Mouse (Mus musculus) regulatory T cell (primary cell): ENCODE measurements around the gene Ralgapa2.

Experiments
- in situ Hi-C: fragments of 300-600 bp; cut with MboI, MseI; formaldehyde crosslinking; loops from one replicate; pipeline ENCODE4 v1.15.1; 2025; ENCODE audit warnings: high pct_unique_total_duplicates

The Ralgapa2 gene

DNA sequence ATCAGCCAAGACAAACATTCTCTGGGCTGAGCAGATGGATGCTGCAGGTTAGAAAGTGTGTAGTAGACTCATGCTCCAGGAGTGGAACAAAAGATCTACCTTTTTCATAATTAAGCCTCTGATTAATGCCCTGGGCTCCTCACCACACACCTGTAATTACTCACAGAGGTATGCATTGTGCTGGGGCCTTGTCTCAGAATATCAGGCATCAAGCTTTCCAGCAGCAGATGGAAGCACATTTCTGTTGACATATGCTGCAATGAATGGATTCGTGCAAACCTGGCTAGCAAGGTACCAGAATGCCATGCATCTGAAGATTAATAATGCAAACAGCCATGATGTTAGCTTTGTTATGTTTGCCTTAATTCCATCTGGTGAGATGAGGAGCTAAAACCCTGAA is 149.2 kb downstream of the Ralgapa2 start:
- in situ Hi-C loops: no loop called here

DNA sequence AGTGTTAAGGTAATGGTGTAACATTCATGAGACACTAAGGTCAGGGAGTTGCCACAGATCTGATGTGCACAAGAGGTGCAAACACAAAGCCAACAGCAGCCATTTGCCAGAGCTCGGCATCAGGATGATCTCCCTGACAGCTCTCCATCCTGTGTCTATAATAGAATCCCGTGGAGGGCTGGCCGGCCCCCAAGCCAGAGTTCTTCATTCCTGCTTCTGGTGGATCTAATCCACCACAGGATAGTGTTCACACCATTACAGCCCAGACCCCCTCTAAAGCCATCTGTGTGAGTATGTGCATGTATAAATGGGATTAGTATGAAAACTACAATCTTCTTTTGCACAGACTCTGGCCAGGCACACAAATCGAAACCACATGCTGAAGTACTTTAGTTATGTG is 150.2 kb downstream of the Ralgapa2 start:
- in situ Hi-C loops: no loop called here

DNA sequence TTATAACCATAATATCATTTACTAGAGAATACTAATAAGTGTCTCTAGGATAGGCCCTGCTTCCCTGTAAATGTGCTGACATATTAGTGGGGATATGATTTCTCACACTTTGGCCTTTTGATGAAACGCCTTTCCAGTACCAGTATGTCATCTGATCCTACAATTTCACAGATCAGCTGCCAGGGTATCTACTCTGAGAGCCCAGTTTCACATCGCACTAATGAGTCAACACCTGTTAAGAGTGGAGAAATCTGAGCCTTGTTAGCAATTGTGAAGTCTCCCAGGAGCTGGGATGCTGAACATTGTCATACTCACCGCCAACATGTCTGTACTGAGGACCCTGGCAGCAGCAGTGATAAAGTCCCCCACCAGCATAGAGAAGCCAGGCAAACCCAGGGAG is 151.1 kb downstream of the Ralgapa2 start:
- in situ Hi-C loops: no loop called here

DNA sequence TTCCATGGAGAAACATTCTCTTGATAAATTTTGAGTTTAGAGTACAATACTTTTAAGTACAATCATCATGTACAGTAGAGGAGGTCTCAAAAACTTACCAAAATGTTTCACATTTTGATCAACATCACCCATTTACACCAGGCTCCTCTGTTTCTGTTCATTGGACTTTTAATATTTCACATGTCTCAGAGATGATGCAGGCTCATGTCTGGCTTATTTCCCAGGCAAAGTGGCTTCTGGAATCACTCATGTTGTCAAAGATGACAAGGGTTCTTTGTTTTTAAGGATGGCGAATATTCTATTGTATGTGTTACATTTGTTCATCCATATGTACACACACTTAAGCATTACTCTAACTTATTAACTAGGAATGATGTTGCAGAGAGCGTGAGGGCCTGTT is 152.5 kb downstream of the Ralgapa2 start:
- in situ Hi-C loops: no loop called here

DNA sequence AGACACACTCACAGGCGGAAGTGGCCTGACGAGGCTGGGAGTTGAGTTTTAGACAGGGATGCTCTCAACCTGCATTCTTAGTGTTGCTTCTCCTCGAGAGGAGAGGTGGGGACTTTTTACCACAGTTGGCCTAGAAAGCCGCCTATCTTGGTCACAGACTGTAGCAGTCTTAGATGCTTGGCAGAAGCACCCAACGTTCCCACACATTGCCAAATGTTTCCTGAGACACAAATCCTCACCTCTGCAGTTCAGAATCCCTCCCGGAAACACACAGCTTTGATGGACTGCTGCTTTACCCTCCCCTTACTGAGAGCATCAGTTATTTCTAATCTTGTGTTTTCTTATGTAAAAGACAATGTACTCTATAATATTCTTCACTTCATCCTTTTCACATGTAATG is 155.6 kb downstream of the Ralgapa2 start:
- in situ Hi-C loops: no loop called here

DNA sequence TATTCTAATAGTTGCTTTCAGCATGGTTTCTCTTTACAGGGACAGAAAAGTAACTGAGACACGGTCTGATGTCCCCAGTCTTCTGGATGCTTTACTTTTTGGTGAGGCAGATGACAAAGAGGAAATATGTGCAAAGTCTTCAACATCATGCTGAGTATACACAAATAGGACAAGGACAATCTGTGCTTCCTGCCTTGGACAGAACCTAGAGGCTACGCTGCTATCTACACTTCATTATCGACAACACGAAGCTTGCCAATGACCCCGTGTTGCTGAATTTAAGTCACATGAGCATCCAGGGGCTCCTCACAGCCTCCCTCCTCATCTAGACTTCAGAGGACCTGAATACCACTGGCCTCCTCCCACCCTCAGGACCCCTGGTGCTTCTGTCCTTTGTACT is 161.9 kb downstream of the Ralgapa2 start:
- in situ Hi-C loops: no loop called here

DNA sequence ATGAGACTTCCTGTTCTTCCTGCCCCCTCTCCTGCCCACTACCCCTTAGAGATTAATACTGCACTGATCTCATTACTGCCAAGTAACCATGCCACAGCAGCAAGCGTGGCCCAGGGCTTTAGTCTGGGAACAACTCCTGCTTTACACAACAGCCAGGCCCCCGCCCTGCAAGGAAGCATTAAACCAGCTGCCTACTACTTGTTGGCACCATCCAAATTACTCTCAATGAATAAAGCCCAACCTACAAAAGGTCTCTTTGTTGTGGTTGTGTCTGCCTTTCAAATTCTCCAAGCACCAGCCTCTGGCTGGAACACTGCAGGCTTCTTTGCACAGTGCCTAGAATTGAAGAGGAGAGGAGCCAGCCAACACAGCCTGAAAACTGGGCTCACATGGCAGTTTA is 164.2 kb downstream of the Ralgapa2 start:
- in situ Hi-C loops: no loop called here

DNA sequence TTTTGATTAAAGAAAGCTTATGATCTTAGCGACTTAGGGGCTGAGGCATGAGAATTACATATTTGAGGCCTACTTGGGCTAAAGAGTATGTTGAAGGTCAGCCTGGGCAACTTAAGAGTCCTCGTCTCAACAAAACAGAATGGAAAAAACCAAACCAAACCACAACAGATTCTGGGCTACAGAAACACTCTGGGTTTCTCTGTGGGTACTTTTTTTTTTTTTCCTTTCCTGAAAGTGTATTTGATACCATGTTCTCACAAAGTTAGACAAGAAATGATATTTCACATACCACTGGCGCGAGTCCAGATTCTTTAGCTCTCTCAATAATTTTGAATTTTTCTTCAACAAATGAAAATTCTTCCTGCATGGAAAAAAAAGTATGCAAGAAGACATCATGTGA is 172.1 kb downstream of the Ralgapa2 start:
- in situ Hi-C loops: no loop called here

DNA sequence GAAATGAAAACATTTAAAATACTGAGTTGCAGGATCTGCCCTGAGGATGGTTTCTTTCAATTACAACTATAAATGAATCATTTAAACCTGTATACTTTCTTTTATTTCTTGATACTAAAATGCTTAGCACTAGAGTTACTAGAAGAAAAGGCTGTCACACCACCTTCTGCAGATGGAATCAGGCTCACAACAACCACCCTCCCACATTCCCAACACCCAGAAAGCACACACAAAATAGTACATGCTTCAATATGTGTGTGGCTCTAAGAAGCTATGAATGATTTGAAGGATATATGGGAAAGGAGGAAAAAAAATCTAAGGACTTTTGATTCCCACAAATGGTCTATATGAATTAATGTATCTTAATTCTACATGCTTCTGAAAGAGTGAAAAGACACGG is 174.6 kb downstream of the Ralgapa2 start:
- in situ Hi-C loops: no loop called here

DNA sequence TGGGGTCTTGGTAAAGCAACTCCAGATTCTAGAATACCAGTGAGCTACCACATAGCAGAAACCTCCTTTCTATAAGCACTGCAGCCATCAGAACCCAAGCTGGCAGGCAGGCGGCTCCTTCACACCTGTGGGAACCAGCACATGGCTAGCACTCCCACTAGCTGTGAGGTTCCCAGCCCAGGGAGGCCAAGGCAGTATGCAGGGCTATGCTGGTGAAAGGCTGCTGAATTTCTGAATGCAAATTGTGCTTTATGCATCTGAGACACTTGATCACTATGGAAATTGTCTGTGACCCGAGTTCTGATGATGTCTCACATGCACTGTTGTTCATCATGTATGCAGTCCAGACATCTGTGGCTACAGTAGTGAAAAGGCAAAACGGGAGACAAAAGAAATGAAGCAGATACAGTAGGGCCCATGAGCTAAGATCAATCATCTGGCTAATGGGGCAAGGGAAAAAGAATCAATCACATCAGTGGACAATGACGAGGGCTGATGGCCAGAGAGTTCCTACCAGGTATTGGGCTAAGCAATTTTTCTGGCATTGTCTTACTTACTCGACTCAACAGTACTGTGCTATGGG is 180.2 kb downstream of the Ralgapa2 start:
- in situ Hi-C loops: no loop called here

DNA sequence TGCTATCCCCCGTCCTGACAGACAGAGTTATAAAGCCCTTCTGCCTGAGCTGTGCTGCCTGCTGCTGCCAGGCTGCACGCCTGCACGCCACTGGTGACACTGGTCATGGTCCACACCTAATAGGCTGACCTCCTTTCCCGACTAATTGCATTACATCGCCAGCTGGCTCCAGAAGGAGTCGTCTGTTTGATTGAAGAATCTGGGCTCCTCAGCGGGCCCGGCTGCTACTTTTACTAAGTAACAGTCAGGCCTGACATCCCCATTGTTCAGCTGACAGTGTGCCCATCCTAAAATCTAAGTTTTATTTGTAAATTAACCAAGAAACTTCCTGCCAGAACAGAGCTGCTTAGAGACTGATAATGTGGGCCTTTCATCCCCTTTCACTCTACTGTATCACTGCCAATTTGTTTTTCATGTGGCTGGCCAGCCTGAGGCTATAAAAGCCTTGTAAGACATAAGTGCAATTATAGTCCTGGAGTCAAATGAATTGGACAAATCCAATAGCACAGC is 181.3 kb downstream of the Ralgapa2 start:
- in situ Hi-C loops: no loop called here

DNA sequence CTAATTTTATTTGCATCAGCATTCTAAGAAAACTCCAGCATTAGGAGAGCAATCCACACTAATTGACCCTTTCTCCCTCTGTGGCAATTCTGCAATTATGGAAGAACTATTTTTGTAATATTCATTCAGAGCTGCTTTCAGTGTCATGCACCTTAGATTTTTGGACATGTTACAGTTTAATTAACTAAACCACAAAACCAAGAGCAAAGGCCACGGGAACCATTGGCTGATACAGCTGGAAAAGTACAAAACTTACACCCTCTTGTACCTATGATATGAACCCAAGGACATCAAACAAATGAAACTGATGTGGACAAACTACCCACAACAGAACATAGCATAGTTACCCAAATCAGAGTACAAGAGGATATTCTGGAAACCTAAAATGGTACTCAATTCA is 182.0 kb downstream of the Ralgapa2 start:
- in situ Hi-C loops: no loop called here

DNA sequence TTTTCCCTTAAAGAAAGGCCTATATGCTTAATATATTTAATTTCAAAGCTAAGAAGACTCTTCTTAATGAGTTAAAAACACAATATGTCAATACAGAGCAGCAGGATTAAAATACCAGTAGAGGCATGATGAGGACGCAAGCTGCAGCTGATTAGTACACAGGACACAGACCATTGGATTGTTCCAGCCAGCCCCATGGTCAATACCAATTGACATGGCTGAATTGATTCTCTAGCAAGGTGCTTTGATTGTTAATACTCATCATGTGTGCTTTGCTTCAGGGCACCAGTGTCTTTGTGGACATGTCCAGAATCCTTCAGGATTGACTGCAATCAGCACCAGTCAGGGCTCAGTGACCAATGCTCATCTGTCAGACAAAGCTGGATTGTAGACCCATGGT is 185.5 kb downstream of the Ralgapa2 start:
- in situ Hi-C loops: no loop called here

DNA sequence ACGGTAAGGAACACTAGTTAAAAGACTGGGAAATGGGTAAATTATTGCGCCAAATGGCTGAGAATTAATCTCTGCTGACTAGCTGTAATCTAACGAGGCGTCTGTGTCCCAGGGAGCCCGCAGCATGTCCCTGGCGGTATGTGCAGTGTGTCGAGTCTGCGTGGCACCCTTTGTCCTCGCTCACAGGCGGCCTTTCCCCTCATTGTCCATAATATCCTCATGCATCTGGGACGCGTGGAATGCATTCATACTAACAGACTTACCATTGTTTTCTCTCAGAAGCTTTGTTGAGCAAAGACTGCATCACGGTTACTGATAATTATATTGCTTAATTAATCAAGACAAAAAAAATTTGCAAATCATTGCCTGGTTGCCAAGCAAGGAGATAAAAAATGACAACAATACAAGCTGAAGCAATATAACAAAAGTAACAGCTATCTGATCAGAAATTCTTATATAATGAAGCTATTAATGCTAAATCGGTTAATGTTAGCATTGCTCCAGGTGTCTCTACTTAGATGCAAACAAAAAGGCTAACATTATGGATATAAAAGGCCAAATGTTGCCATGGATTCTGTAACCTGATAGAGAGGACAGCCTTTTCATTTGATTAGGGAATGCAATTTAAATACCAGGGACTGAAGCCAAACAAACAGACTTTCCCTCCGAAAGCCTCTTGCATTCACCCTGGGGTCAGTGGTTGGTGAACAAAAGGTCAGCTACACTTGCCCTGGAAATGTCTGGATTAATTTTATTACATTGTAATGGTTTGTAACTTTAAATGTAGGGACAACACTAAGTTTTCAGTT is 187.0 kb downstream of the Ralgapa2 start:
- in situ Hi-C loops: no loop called here

DNA sequence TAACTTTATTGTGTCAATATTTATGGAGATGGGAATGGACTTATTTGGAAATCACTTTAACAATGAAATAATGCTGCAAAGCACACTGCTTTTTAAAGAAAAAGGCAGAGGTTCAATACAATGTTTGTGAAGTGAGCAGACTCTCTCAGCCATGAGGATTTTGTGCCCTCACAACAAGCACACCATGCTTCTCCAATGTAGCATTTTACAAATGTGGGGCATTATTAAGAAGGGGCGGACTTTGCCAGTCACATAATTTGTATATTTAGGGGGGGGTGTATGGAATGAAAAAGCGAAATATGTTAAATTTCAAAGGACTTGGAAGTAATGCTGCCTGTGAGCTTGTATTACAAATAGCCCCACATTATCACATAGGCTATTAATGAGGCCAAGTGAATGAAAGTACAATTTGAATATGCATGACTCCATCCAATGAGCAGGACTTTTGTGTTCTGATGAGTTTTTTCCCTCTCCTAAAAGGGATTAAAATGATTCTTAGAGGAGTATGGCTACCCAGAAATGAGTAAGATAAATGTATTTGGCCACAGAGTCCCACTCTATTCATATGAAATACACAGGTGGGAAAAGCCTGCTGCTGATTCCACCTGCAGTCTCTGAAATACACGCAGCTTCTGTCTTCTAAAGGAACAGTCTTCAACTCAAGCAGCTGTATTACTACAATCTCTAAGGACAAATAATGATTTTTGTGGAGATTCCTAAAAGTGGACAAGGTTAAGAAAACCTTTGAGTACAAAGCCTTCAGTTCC is 187.8 kb downstream of the Ralgapa2 start:
- in situ Hi-C loops: no loop called here

DNA sequence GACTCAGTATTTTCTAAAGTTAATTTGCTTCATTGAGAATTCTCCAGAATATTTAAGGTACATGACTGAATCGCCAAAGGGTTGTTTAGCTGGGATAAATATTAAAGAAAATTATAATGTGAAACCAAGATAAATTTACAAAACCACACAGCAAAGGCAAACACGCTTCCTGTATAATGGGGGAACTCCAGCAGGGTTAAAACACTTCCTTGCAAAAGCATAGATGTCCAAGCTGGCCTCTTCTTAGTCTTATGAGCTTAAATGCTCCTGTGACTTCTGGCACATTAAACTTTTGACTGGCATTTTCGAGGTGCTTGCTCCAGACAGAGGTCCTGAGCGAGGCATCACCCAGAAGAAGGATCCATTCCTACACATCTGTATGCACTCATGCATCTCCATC is 188.6 kb downstream of the Ralgapa2 start:
- in situ Hi-C loops: no loop called here

DNA sequence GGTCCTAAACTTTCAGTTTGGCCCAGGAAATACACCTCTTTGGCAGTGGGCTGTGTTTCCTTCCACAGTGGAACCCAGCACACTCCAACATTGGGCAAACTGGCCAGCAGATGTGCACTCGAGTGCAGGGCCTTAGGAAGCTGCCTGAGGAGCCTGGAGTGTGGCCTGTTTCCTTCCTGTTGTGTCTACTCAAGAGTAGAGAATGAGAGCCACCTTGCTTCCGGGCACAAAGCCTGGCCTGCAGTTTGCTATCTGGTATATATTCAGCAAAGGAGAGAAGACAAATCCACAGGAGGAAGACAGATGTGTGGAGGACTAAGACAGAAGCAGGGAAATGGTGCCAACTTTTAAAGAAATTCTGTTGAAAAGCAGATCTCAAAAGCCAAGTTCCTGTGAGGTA is 189.4 kb downstream of the Ralgapa2 start:
- in situ Hi-C loops: no loop called here

DNA sequence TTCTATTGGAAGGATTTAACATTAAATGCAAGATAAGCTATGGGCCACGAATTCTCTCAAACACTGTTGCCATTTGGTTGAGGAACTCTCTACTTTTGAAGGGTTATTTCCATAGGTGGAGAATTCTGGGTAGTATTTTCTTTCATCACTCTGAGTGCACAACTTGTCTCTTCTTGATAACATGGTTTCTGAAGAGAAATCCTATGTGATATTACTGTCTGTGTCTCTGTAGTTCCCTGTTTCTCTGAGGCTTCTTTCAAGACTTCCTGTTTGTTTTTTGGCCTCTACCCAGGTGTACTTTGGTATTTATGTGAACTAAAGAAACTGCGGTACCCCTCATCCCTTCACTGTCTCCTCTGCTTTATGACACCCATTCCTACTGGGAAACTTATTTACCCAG is 190.1 kb downstream of the Ralgapa2 start:
- in situ Hi-C loops: no loop called here

DNA sequence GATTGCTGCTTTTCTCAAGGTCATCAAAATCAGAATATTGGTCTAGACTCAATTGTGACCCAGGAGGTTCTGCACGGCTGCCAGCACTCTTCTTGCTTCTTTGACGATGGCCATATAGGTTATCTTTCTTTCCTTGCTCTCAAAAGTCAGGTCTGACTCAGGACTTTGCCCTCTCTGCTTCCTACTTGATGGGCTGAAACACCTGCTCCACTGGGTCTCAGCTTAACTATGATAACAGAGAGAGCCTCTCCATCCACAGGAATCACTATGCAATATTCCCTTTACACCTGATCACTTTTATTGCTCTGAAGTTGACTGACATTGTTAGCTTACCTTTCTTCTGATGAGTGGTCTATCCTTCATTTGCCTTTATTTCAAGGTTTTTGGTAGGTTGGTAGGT is 191.5 kb downstream of the Ralgapa2 start:
- in situ Hi-C loops: no loop called here

DNA sequence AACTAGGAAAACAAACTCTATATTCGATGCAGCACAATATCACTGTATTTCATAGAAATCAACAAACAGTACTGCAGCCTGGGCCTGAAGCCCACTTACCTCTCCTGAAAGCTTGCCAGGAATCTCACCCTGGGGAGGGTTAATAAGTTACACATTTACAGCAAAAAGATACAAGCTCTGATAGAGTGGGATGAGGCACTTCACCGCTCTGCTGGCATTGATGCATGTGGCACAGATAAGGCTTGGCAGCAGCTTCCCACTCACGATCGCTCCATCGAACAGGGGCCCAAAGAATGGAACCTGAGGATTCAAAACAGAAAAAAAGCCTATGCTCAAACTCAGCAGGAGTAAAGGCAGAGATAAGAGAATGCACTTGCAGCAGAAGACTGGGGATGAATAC is 197.4 kb downstream of the Ralgapa2 start:
- in situ Hi-C loops: no loop called here

DNA sequence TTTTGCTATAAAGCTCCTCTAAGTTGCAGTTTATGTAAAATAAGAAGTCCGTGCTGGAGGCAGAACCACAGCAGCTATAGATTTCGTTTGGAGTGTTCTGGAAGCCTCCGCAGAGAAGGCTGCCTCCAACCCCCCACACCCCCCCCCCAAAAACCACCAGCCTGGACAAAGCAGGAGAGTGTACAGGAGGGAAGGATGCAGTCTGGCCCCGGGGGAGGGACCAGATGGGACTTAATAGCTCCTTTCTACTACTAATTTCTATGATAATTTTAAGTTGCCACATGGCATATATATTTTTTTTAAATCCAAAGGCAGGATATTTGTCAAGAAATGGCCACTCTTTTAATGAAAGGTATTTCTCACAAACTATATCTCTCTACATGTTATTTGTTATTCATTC is 198.3 kb downstream of the Ralgapa2 start:
- in situ Hi-C loops: no loop called here

DNA sequence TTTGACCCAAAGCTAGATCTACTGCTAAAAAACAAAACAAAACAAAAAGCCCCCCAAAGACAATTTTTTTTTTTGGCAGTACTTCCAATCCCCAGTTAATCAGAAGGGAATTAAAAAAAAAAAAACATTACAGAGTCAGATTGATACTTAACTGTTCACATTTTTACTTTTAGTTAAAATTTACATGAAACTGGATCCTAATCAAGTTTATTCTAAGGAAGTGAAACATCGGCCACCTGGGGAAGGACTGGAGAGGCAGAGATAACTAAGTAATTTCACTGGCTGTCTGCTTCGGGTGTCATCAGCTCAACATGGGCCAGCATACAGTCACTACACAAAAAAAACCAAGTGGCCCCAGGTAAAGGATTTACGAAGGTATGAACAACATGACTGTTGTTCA is 201.4 kb downstream of the Ralgapa2 start:
- in situ Hi-C loops: no loop called here

DNA sequence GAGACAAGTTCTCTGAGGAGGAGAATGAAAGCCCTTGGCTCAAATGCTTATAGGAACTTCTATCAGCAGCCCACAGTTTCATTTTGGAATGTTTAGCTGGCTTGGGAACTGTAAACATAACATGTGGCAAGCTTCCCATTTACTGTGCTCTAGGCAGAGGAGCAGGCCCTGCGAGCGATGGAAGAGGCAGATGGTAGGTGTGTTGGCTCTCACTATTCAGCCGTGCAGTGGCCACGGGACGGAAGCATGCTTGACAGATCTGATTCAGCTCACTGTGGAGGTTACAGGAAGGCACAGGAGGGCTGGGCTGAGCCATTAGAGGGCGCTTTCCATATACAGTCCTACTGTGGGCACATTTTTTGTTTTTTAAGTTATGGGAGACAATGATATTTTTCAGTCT is 201.9 kb downstream of the Ralgapa2 start:
- in situ Hi-C loops: no loop called here
